Mouse (Mus musculus) cerebral cortex, adult 2 months (tissue): ENCODE data around the gene Nlrc5.

Experiments
- WGBS: fragments of 180-500 bp; shearing (Covaris S2); methylation state at CpG from one replicate; pipeline ENCODE4 v1.1.7; 2018; 5-methylcytosine and 5-hydroxymethylcytosine counted together

Gene Nlrc5

DNA sequence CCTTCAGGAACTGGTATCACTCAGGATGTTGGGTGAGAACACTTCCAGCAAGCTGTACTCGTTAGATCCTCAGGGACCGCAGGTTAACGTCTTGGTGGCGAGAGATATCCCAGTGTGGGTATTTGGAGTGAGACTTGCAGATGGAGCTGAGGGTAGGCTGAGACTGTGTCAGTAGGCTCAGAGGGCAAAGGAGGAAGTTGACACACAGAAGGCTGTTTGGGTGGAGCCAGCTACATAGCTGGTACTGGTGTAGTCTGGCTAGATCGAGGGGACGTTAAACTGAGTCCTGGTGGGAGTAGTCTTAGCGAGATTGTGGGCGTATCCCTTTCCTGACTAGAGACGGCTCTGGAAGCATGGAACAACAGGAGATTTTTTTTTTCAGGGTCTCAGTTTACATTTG lies 16.1 kb upstream of the Nlrc5 start:
- WGBS = 73% methylated on average over 9 of the region's 9 CpGs

GRCm38 (mm10) chr8:94422270-94422669 lies 11.9 kb upstream of the Nlrc5 start:
- 94% methylated on average over 4 of the region's 4 CpGs for WGBS

DNA sequence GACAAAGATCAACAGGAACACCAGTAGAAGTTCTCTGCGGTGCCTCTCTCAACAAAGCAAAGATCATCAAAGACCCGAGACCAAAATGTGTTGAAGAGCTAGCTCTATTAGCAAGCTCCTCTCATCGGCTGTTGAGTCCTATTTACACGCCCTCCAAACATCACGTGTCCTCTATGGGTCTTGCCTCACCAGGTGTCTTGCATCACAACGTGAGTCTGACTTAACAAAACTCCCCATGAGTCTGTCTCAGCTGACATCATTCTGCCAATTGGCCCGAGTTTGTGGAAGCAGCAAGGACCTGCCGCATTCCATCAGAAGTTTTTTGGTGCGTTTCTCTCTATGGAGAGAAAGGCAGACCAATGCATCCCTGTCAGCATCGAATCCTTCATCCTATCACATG lies 6.2 kb upstream of the Nlrc5 start:
- WGBS = 86% methylated on average over 10 of the region's 10 CpGs

GRCm38 (mm10) chr8:94428420-94428819 lies 5.7 kb upstream of the Nlrc5 start:
- 59% methylated on average over 4 of the region's 4 CpGs for WGBS

DNA sequence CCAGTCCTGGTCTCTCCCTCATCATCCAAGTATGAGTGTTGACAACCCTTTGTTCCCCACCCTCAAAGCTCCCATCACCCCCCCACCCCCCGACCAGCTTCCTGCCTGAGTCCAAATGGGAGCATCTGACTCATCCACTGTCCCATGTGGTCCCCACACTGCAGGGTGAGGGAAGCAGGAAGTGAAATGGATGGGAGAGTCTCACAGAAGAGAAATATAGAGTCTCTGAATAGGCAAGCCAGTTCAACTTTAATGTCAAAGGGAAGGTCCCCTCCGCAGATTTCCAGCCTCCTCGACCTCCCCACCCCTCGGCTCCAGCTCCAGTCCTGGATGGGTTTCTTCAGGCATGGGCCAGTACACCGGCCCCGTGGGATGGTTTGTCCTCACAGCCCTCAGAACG lies 4.8 kb upstream of the Nlrc5 start:
- 84% methylated on average over 7 of the region's 7 CpGs for WGBS

DNA sequence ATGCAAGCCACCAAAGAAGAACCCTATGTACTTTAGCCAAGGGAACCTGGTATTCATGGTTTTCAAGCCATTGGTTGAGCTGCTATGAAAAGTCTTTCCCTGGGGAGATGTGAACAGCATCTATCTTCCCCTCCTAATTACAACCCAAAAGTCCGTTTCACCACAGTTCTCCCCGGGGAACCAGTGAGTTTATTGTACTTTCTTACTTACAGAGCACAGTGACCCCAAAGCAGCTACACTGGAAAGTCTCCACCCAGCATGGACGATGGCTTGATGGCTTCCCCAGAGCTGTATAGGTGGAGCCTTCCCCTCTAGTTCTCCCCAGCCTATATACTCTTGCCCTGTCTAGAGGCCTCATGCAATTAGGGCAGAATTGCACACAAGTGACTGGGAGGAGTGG lies 1.9 kb upstream of the Nlrc5 start:
- 90% methylated on average over 3 of the region's 3 CpGs for WGBS

GRCm38 (mm10) chr8:94434958-94435357 lies 802 bp downstream of the Nlrc5 start:
- 90% methylated on average over 3 of the region's 3 CpGs for WGBS

- WGBS = 97% methylated on average over 15 of the region's 15 CpGs
Measured at GRCm38 (mm10) chr8:94435397-94436111, 1.4 kb downstream of the Nlrc5 start.

DNA sequence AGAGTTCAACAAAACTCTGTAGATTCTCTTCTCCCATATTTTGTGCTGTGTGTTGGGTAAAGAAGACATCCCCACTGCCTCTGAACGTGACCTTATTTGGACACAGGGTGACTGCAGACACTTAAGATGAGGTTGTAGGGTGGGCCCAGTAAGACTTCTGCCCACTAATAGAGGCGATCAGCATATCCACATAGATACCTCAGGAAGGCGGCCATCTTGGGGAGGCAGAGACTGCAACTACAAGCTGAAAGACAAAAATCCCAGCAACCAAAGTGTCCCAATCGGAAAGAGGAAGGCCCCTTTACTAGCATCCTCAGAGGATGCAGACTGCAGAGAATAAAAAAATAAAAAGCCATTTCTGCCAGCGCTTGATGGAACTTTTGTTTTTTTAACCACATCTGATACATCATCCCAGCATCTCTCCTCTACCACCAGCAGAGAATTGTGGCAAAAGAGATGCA lies 2.0 kb downstream of the Nlrc5 start:
- WGBS = 95% methylated on average over 5 of the region's 5 CpGs

DNA sequence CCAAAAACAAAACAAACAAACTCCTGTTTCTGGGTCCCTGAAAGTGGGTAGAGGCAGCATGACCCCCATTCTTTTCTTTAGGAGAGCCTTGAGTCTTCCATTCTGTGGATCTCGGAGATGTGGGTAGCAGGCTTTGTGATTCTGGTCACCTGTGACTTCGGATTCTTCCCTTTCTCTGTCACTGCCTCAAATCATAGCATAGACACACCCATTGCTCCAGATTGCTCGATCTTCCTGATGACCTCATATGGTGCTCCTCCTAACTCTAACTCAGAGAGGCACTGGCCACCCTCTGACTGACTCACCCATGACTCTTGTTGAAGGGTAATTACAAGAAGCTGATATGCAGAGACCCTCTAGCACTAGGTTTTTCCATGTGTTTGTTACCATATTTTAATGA lies 2.7 kb downstream of the Nlrc5 start:
- 87% methylated on average over 3 of the region's 3 CpGs for WGBS

DNA sequence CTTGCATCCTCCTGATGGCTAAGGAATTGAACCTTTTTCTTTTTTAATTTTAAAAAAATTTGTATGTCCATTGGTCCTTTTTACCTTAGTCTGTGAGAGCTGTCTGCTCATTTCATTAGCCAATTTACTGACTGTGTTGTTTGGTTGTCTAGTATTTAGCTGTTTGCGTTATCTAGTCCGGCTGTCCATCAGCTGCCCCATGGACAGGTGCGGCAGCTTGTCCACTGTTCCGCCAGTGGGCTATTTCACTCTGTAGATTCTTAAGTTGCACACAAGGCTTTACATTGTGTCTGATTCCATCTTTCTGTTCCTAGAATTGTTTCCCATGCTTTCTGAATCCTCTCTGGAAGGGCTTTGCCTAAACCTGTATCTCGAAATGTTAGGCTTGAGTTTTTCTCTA lies 4.5 kb downstream of the Nlrc5 start:
- 95% methylated on average over 5 of the region's 5 CpGs for WGBS

GRCm38 (mm10) chr8:94440389-94440788 lies 6.2 kb downstream of the Nlrc5 start:
- WGBS = 96% methylated on average over 1 of the region's 1 CpGs

- 94% methylated on average over 1 of the region's 1 CpGs for WGBS
Measured at GRCm38 (mm10) chr8:94441686-94442085, 7.5 kb downstream of the Nlrc5 start.

- WGBS = 87% methylated on average over 3 of the region's 3 CpGs
Measured at GRCm38 (mm10) chr8:94443153-94443552, 9.0 kb downstream of the Nlrc5 start.

DNA sequence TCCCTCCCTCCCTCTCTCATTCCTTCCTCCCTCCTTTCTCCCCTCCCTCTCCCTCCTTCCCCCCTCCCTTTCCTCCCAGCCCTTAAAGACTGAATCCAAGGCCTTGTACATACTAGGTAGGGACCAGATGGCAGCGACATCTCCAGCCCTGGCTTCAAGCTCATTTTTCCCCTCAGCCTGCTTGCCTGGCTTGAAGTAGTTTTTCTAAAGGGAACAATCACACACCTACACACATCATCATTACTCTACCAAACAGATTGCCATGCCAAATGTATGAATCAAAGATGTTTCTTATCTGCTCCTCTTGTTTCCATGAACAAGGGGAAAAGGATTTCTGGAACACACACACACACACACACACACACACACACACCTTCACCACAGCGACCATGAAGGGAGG lies 10.3 kb downstream of the Nlrc5 start:
- WGBS = 61% methylated on average over 2 of the region's 2 CpGs

- WGBS = 91% methylated on average over 3 of the region's 3 CpGs
Measured at GRCm38 (mm10) chr8:94447142-94447541, 13.0 kb downstream of the Nlrc5 start.

DNA sequence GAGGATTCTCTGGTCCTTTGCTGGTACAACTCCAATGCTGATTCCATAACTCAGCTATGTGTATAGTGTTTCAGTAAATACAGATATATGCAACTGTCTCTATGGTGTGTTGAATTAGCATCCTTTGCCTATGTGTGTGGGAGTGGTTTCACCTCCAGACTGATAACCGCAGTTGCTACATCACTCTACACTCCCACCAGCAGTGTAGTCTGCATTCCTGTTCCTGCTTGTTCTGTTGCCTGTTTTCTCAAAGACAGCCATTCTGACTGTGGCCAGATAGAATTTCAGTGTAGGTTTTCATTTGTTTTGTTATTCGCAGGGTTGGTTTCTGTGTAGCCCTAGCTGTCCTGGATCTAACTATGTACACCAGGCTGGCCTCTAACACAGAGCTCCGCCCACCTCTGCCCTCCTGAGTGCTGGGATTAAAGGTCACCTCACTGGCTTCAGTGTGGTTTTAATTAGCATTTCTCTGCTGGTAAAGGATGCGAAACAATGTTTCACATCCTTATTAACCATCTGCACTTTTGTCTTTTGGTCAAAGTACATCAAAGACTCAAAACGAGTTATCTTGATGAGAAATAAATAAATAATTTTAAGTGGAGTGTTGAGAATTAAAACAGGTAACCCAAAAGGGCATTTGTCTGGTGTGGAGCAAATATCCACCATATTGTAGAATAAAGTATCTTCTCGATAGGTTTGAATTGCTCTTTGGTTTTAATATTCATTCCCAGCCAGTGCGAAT lies 13.6 kb downstream of the Nlrc5 start:
- 86% methylated on average over 7 of the region's 7 CpGs for WGBS

DNA sequence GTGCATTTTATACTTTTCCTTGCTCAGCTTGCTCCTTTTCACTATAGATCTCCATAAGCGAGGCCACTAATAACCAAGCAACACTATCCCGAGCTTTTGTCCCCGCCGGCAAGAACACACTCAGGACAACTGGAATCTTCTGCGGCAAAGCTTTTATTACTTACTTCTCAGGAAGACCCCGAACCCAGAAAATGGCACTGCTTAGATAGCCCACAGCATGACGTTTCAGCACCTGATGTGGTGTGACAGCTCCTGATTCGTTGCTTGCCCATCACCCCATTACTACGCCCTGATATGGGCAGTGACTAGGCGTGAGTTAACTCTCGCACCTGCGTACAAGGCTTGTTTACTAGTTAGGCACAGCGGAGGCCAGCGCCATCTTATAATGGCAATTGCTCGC lies 18.8 kb downstream of the Nlrc5 start:
- 93% methylated on average over 15 of the region's 15 CpGs for WGBS

- 89% methylated on average over 6 of the region's 6 CpGs for WGBS
Measured at GRCm38 (mm10) chr8:94453868-94454488, 19.8 kb downstream of the Nlrc5 start.

GRCm38 (mm10) chr8:94454905-94455304 lies 20.7 kb downstream of the Nlrc5 start:
- 88% methylated on average over 5 of the region's 5 CpGs for WGBS

DNA sequence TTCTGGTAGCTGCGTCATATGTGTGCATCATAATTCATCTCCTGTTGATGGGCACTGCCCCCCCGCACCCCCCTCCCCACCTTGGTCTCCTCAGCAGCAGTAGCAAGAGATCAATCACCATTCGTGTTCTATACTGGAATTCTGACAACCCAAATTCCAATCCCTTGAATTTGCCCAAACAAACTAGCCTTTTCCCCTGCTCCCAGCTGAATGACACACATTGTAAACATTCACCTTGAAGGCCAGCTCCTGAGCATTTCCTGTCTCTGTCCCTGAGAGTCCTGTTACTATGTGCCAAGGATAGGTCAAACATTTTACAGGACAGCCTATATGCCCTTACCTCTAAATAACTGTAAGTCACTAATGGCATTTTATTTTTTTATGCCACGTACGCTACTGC lies 21.9 kb downstream of the Nlrc5 start:
- 87% methylated on average over 5 of the region's 5 CpGs for WGBS

GRCm38 (mm10) chr8:94458567-94458966 lies 24.4 kb downstream of the Nlrc5 start:
- WGBS = 60% methylated on average over 2 of the region's 2 CpGs

GRCm38 (mm10) chr8:94469656-94470055 lies 35.5 kb downstream of the Nlrc5 start:
- WGBS = 86% methylated on average over 5 of the region's 5 CpGs
